ENCODE assay signal across 8 mouse cellular contexts in genomic region chr1:135146077-135146945, GRCm38 (mm10). TPM values are rescaled to one million over a fixed set of nuclear protein-coding genes. Genes with fewer than 3 reads are reported as not detected.
DNase-seq lines count a peak whose midpoint lies in the region; ATAC-seq and TF ChIP-seq lines count a peak whose summit lies in the region.

Gene Arl8a (plus strand): TSS chr1:135146824.

- peaks cover 75% of the 10 kb centered on the region for H3K4me1 ChIP-seq in G1E (ENCODE audit: insufficient read depth, low read depth, low read length)
- H3K4me1 ChIP-seq in cerebellum, adult 2 months (ENCODE audit: control insufficient read depth, insufficient read depth, low read length), result peaks cover 14% of the 10 kb centered on the region; the same call in 1 of the 2 replicates
- H3K4me1 ChIP-seq in lung, postnatal 0 days (ENCODE audit: insufficient read depth, low read depth, low read length), result peaks cover 6% of the 10 kb centered on the region; the same call in 1 of the 2 replicates

- no peak for TF ChIP-seq CTCF in G1E (IDR thresholded peaks at IDR 0.05; ENCODE audit: low read depth, low read length)
- no peak for TF ChIP-seq CTCF in cerebellum, adult 2 months (IDR thresholded peaks at IDR 0.05; ENCODE audit: borderline replicate concordance, insufficient read depth, low read depth, low read length)
- no peak for TF ChIP-seq CTCF in lung, postnatal 0 days (IDR thresholded peaks at IDR 0.05)

- TF ChIP-seq POLR2A in cerebellum, adult 2 months (IDR thresholded peaks at IDR 0.05; ENCODE audit: borderline replicate concordance, insufficient read depth, low read length), result peak; percentile 75; the same call in 1 of the 2 replicates

- H3K9ac ChIP-seq in lung, postnatal 0 days (replicated peaks; ENCODE audit: low read depth), result peak within 1 kb of the TSS; percentile 92

- no peaks in the 10 kb centered on the region for H3K9me3 ChIP-seq in G1E (replicated peaks)
- no peaks in the 10 kb centered on the region for H3K9me3 ChIP-seq in lung, postnatal 0 days (ENCODE audit: low read length)

- H3K4me3 ChIP-seq in G1E (ENCODE audit: low read depth, low read length), result peak within 1 kb of the TSS; percentile 90
- H3K4me3 ChIP-seq in cerebellum, adult 2 months (replicated peaks; ENCODE audit: insufficient read depth, low read depth, low read length), result peak within 1 kb of the TSS; percentile 92
- H3K4me3 ChIP-seq in lung, postnatal 0 days (ENCODE audit: low read depth, low read length), result peak within 1 kb of the TSS; percentile 96

- TF ChIP-seq EP300 in lung, postnatal 0 days (IDR thresholded peaks at IDR 0.05), result no peak

- H3K4me2 ChIP-seq in lung, postnatal 0 days (replicated peaks; ENCODE audit: low read depth, low read length), result peak within 1 kb of the TSS; percentile 75

- no peak for ATAC-seq in G1E (ENCODE audit: extremely low read depth, insufficient number of reproducible peaks, low FRiP score, poor library complexity, severe bottlenecking)
- peak; percentile 92 for ATAC-seq in lung, postnatal 0 days

- H3K27me3 ChIP-seq in G1E (ENCODE audit: insufficient read depth, low read length), result no peaks in the 10 kb centered on the region
- no peaks in the 10 kb centered on the region for H3K27me3 ChIP-seq in cerebellum, adult 2 months (ENCODE audit: control insufficient read depth, insufficient read depth, low read length)
- H3K27me3 ChIP-seq in lung, postnatal 0 days (replicated peaks; ENCODE audit: insufficient read depth, low read length), result no peaks in the 10 kb centered on the region

- peak; percentile 80 for DNase-seq in G1E (ENCODE audit: low spot score)
- peak; percentile 89 to 93 for DNase-seq in cerebellum, adult 2 months
- peak; percentile 57 for DNase-seq in forelimb bud, embryonic 11.5 days (ENCODE audit: low read depth, low spot score)
- DNase-seq in heart, postnatal 4 days, result peak; percentile 85
- peak; percentile 87 for DNase-seq in layer of hippocampus, adult 9-11 months
- DNase-seq in lung, postnatal 0 days (ENCODE audit: low spot score), result peak; percentile 91
- peak; percentile 49 for DNase-seq in ovary, postnatal 10 days (ENCODE audit: low spot score)
- peak; percentile 79 for DNase-seq in thymus, postnatal 0 days (ENCODE audit: low spot score)

- under 1% methylated on average over 78 of the region's 78 CpGs for WGBS in cerebellum, adult 2 months
- WGBS in lung, postnatal 0 days, result under 1% methylated on average over 73 of the region's 78 CpGs

- H3K27ac ChIP-seq in cerebellum, adult 2 months (ENCODE audit: insufficient read depth, low read length), result peak within 1 kb of the TSS; percentile 96
- H3K27ac ChIP-seq in lung, postnatal 0 days (ENCODE audit: low read length), result peak within 1 kb of the TSS; percentile 93

- peaks cover 76% of the 10 kb centered on the region for H3K36me3 ChIP-seq in G1E (replicated peaks)
- H3K36me3 ChIP-seq in lung, postnatal 0 days (ENCODE audit: insufficient read depth, low read length), result peaks cover 3% of the 10 kb centered on the region; the same call in 1 of the 2 replicates

RNA-seq across cellular contexts. Expression of gene Arl8a, which starts in this region (rescaled TPM):
- total RNA-seq in G1E (2014; fragmentation: Nextera tagmentation) (93.7 and 103 TPM in 2 replicates), G1E (2017) (45.0 and 46.6 TPM in 2 replicates)
- polyA plus RNA-seq in G1E (2012), result 88.0 and 99.6 TPM in 2 replicates
- 285 and 297 TPM in 2 replicates for polyA plus RNA-seq in cerebellum, adult 2 months (2012; rRNA removed)
- 10 to 100 TPM; 33.5 to 36.8 TPM for total RNA-seq in heart, postnatal 4 days (2021)
- 51.8 and 56.3 TPM in 2 replicates for polyA plus RNA-seq in lung, postnatal 0 days (2015; fragmentation: Nextera tagmentation; extraction: Ambion mirVana)
- polyA plus RNA-seq in thymus, postnatal 0 days (2015; fragmentation: Nextera tagmentation; extraction: Ambion mirVana), result 32.6 and 34.8 TPM in 2 replicates
